ENCODE assay signal across 18 mouse cellular contexts in genomic region chr5:114264030-114264459, GRCm38 (mm10). TPM values are rescaled to one million over a fixed set of nuclear protein-coding genes. Genes with fewer than 3 reads are reported as not detected.
DNase-seq lines count a peak whose midpoint lies in the region; ATAC-seq lines count a peak whose summit lies in the region.
"Had no signal": no experiment of that assay in that cellular context is flagged by ENCODE, and none has a peak within 500 bp of the region (broad histone marks: within the 10 kb centered on the region; RNA-seq: fewer than 3 reads in every experiment).

No protein-coding gene starts in this region.

- no peaks in the 10 kb centered on the region for H3K9me3 ChIP-seq in hindbrain, embryonic 15.5 days
- H3K9me3 ChIP-seq in neural tube, embryonic 11.5 days (ENCODE audit: control insufficient read depth, low read length), result no peaks in the 10 kb centered on the region
- H3K9me3 ChIP-seq in intestine, embryonic 15.5 days, result no peaks in the 10 kb centered on the region
- H3K9me3 ChIP-seq: megakaryocyte, embryonic 14.5 days had no signal

- DNase-seq in cerebellum, adult 11-12 months, result peak; percentile 4
- DNase-seq in cerebellum, postnatal 25 days, result peak; percentile 32 to 48
- peak; percentile 60 for DNase-seq in neural tube, embryonic 11.5 days (ENCODE audit: low spot score)
- DNase-seq in kidney, adult 18-20 months, result no peak
- no peak for DNase-seq in layer of hippocampus, adult 9-11 months
- DNase-seq: adrenal gland, postnatal 25 days; gastrocnemius, postnatal 25 days; kidney, adult 9 months; lung, embryonic 14.5 days had no signal

- no peak overlapping the region for H3K4me2 ChIP-seq in hindbrain, embryonic 15.5 days
- H3K4me2 ChIP-seq in neural tube, embryonic 11.5 days (ENCODE audit: low read depth), result no peak overlapping the region
- no peak overlapping the region for H3K4me2 ChIP-seq in intestine, embryonic 15.5 days (replicated peaks)
- H3K4me2 ChIP-seq: lung, embryonic 14.5 days had no signal

- no peaks in the 10 kb centered on the region for H3K36me3 ChIP-seq in hindbrain, embryonic 15.5 days
- no peaks in the 10 kb centered on the region for H3K36me3 ChIP-seq in neural tube, embryonic 11.5 days (ENCODE audit: control insufficient read depth, insufficient read depth, low read length)
- no peaks in the 10 kb centered on the region for H3K36me3 ChIP-seq in intestine, embryonic 15.5 days

- no peak overlapping the region for H3K4me3 ChIP-seq in hindbrain, embryonic 15.5 days
- H3K4me3 ChIP-seq in neural tube, embryonic 11.5 days (ENCODE audit: low read depth, low read length), result no peak overlapping the region
- H3K4me3 ChIP-seq in intestine, embryonic 15.5 days (replicated peaks), result no peak overlapping the region
- H3K4me3 ChIP-seq: layer of hippocampus, adult 2 months; megakaryocyte, embryonic 14.5 days had no signal

- 0 out of 2 replicates have a peak, but pooled peaks cover 5% of the 10 kb centered on the region for H3K4me1 ChIP-seq in hindbrain, embryonic 15.5 days (replicated peaks)
- H3K4me1 ChIP-seq in neural tube, embryonic 11.5 days (ENCODE audit: control insufficient read depth, insufficient read depth, low read length), result 0 out of 2 replicates have a peak, but pooled peaks cover 5% of the 10 kb centered on the region
- H3K4me1 ChIP-seq in intestine, embryonic 15.5 days (replicated peaks), result 0 out of 2 replicates have a peak, but pooled peaks cover 2% of the 10 kb centered on the region

- H3K27ac ChIP-seq in hindbrain, embryonic 15.5 days (replicated peaks), result no peak overlapping the region
- H3K27ac ChIP-seq in neural tube, embryonic 11.5 days (ENCODE audit: low read depth, low read length), result no peak overlapping the region
- no peak overlapping the region for H3K27ac ChIP-seq in intestine, embryonic 15.5 days
- H3K27ac ChIP-seq: layer of hippocampus, adult 2 months had no signal

- no peak overlapping the region for H3K9ac ChIP-seq in hindbrain, embryonic 15.5 days
- H3K9ac ChIP-seq in neural tube, embryonic 11.5 days (ENCODE audit: low read length), result no peak overlapping the region
- H3K9ac ChIP-seq in intestine, embryonic 15.5 days, result no peak overlapping the region
- H3K9ac ChIP-seq: lung, embryonic 14.5 days had no signal

- WGBS in hindbrain, embryonic 15.5 days, result 18% methylated on average over 8 of the region's 8 CpGs
- WGBS in neural tube, embryonic 11.5 days, result 53% methylated on average over 8 of the region's 8 CpGs
- 77% methylated on average over 8 of the region's 8 CpGs for WGBS in intestine, embryonic 15.5 days

- no peak for ATAC-seq in cerebellum, adult (ENCODE audit: insufficient number of reproducible peaks, low FRiP score, low TSS enrichment)
- peak; percentile 85 for ATAC-seq in hindbrain, embryonic 15.5 days (ENCODE audit: low FRiP score, low read depth)
- peak; percentile 68 for ATAC-seq in neural tube, embryonic 11.5 days (ENCODE audit: insufficient read depth, low FRiP score, low TSS enrichment)
- ATAC-seq in intestine, embryonic 15.5 days, result no peak

- peaks cover 28% of the 10 kb centered on the region for H3K27me3 ChIP-seq in hindbrain, embryonic 15.5 days
- 0 out of 2 replicates have a peak, but pooled peaks cover 7% of the 10 kb centered on the region for H3K27me3 ChIP-seq in neural tube, embryonic 11.5 days (ENCODE audit: control insufficient read depth, insufficient read depth, low read length)
- H3K27me3 ChIP-seq in intestine, embryonic 15.5 days (replicated peaks), result peaks cover 4% of the 10 kb centered on the region; the same call in 1 of the 2 replicates

RNA-seq across cellular contexts. Expression of gene Foxn4, which starts 9.6 kb away (rescaled TPM):
- polyA plus RNA-seq in hindbrain, embryonic 15.5 days (2015; fragmentation: Nextera tagmentation; extraction: Ambion mirVana), result 0.12 and 0.73 TPM in 2 replicates
- polyA plus RNA-seq in neural tube, embryonic 11.5 days (2014; fragmentation: Nextera tagmentation; extraction: Ambion mirVana), result 1.7 and 1.9 TPM in 2 replicates
- polyA plus RNA-seq in intestine, embryonic 15.5 days (2015; fragmentation: Nextera tagmentation; extraction: Ambion mirVana), result not detected in 2 replicates
- polyA plus RNA-seq: cerebellum, adult 2 months; heart, postnatal 0 days; limb, embryonic 11.5 days; spleen, adult 2 months had no signal

RNA-seq across cellular contexts. Expression of gene Myo1h, which starts 24.9 kb away (rescaled TPM):
- 0.60 and 0.64 TPM in 2 replicates for polyA plus RNA-seq in hindbrain, embryonic 15.5 days (2015; fragmentation: Nextera tagmentation; extraction: Ambion mirVana)
- polyA plus RNA-seq in neural tube, embryonic 11.5 days (2014; fragmentation: Nextera tagmentation; extraction: Ambion mirVana), result 0.26 and 0.42 TPM in 2 replicates
- 3.4 and 3.9 TPM in 2 replicates for polyA plus RNA-seq in intestine, embryonic 15.5 days (2015; fragmentation: Nextera tagmentation; extraction: Ambion mirVana)

Comparison
In these comparisons a context has a peak if more than half of its experiments do, and no peak if none do; other contexts are left out.
1. DNase-seq: peak in cerebellum, adult 11-12 months (single experiment), cerebellum, postnatal 25 days (2 of 2) and neural tube, embryonic 11.5 days (single experiment); none in kidney, adult 18-20 months (single experiment) and layer of hippocampus, adult 9-11 months (single experiment).
2. ATAC-seq: peak in hindbrain, embryonic 15.5 days (single experiment) and neural tube, embryonic 11.5 days (single experiment); none in cerebellum, adult (single experiment) and intestine, embryonic 15.5 days (single experiment).